Mouse (Mus musculus): ENCODE measurements at regions not wholly inside any gene's neighbourhood (a gene's known extent, or its start where the extent isn't known, plus 50 kb on each side); places are given as distances from the start of the nearest gene placed in this dataset.

GRCm38 (mm10) chr7:138719608-138720007 lies 126.3 kb upstream of the Ppp2r2d start:
- no peak for TF ChIP-seq EP300 (IDR thresholded peaks at IDR 0.05; ENCODE audit: insufficient read depth, low read depth, low read length)
- TF ChIP-seq POLR2A (IDR thresholded peaks at IDR 0.05; ENCODE audit: insufficient read depth, low read length), result no peak

Data from ES-Bruce4 (cell line).